In the genomic region with DNA sequence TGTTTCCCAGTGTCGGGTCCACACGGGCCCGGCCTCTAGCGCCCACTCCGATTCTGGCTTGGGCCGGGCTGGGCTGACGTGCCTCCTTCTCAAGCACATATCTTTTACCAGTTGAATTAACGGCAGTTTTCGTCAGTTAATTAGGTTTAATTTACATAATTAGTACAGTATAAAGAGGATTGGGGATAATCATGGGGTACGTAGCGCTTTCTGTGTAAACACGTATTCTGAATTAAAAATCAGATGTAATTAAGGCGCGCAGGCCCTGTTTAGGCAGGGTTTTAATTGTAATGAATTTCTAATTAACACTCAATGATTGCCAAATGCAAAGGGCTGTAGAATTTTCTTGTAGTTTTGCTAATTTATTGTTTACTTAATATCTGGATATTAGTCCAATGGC, we compare ENCODE assay signal across 28 mouse cellular contexts. TPM values are rescaled to one million over a fixed set of nuclear protein-coding genes. Genes with fewer than 3 reads are reported as not detected.
DNase-seq lines count a peak whose midpoint lies in the region; ATAC-seq and TF ChIP-seq lines count a peak whose summit lies in the region.
"Had no signal": no experiment of that assay in that cellular context is flagged by ENCODE, and none has a peak within 500 bp of the region (broad histone marks: within the 10 kb centered on the region; RNA-seq: fewer than 3 reads in every experiment).

No protein-coding gene starts in this region.

- H3K9me3 ChIP-seq in hindbrain, embryonic 13.5 days = no peaks in the 10 kb centered on the region
- H3K9me3 ChIP-seq in hindbrain, embryonic 11.5 days (ENCODE audit: control insufficient read depth, low read length) = no peaks in the 10 kb centered on the region
- peaks cover 3% of the 10 kb centered on the region; the same call in 1 of the 2 replicates for H3K9me3 ChIP-seq in forebrain, embryonic 16.5 days (ENCODE audit: control insufficient read depth, low read length)
- no peaks in the 10 kb centered on the region for H3K9me3 ChIP-seq in hindbrain, postnatal 0 days (ENCODE audit: low read length)
- H3K9me3 ChIP-seq: embryonic facial prominence, embryonic 15.5 days; heart, embryonic 15.5 days; liver, embryonic 12.5 days had no signal

- TF ChIP-seq CTCF in brain, embryonic 14.5 days (IDR thresholded peaks at IDR 0.05; ENCODE audit: borderline replicate concordance, extremely low read depth, insufficient read depth, insufficient read length) = no peak
- TF ChIP-seq CTCF in hindbrain, postnatal 0 days (IDR thresholded peaks at IDR 0.05; ENCODE audit: low read depth) = no peak
- no peak for TF ChIP-seq CTCF in kidney, adult 2 months (conservative IDR thresholded peaks at IDR 0.05; ENCODE audit: insufficient read depth, insufficient read length, low read depth, low read length)

- no peak for TF ChIP-seq POLR2A in brain, embryonic 14.5 days (IDR thresholded peaks at IDR 0.05; ENCODE audit: borderline replicate concordance, extremely low read depth, insufficient read depth, insufficient read length, poor library complexity, severe bottlenecking)
- TF ChIP-seq POLR2A in kidney, adult 2 months (IDR thresholded peaks at IDR 0.05; ENCODE audit: low read depth, low read length) = no peak

- H3K4me1 ChIP-seq in hindbrain, embryonic 13.5 days (replicated peaks) = peaks cover 53% of the 10 kb centered on the region
- H3K4me1 ChIP-seq in hindbrain, embryonic 11.5 days (replicated peaks; ENCODE audit: control insufficient read depth, insufficient read depth, low read length) = peaks cover 10% of the 10 kb centered on the region; the same call in 1 of the 2 replicates
- peaks cover 30% of the 10 kb centered on the region for H3K4me1 ChIP-seq in forebrain, embryonic 16.5 days (replicated peaks; ENCODE audit: control insufficient read depth, insufficient read depth, low read length)
- H3K4me1 ChIP-seq in hindbrain, postnatal 0 days (ENCODE audit: insufficient read depth, low read length) = no peaks in the 10 kb centered on the region
- no peaks in the 10 kb centered on the region for H3K4me1 ChIP-seq in kidney, adult 2 months (ENCODE audit: control insufficient read depth, insufficient read depth, low read length)

- DNase-seq in hindbrain, embryonic 11.5 days (ENCODE audit: low spot score) = no peak
- peak; percentile 77 for DNase-seq in brain, embryonic 14.5 days (ENCODE audit: low read depth)
- DNase-seq in hindbrain, postnatal 0 days (ENCODE audit: low spot score) = peak; percentile 15
- DNase-seq in cerebellum, adult 9-11 months = no peak
- no peak for DNase-seq in layer of hippocampus, postnatal 36 days
- DNase-seq in kidney, adult 2 months = no peak
- DNase-seq: adrenal gland, postnatal 25 days; cerebellum, adult 2 months; cerebellum, postnatal 25 days; gastrocnemius, postnatal 25 days; heart, adult 11 months; kidney, adult 18-20 months; kidney, postnatal 36 days; left cerebral cortex, postnatal 4 days; liver, postnatal 0 days; thymus, postnatal 4 days had no signal

- peak overlapping the region; percentile 51 for H3K4me3 ChIP-seq in hindbrain, embryonic 13.5 days
- H3K4me3 ChIP-seq in hindbrain, embryonic 11.5 days (ENCODE audit: low read depth, low read length) = no peak overlapping the region
- H3K4me3 ChIP-seq in forebrain, embryonic 16.5 days (replicated peaks; ENCODE audit: low read length) = no peak overlapping the region
- no peak overlapping the region for H3K4me3 ChIP-seq in hindbrain, postnatal 0 days (ENCODE audit: low read length)
- H3K4me3 ChIP-seq in kidney, adult 2 months (ENCODE audit: insufficient read depth, low read depth, low read length) = no peak overlapping the region
- H3K4me3 ChIP-seq: embryonic facial prominence, embryonic 15.5 days; liver, embryonic 12.5 days had no signal

- peaks cover 91% of the 10 kb centered on the region for H3K27me3 ChIP-seq in hindbrain, embryonic 13.5 days
- peaks cover 65% of the 10 kb centered on the region for H3K27me3 ChIP-seq in hindbrain, embryonic 11.5 days (ENCODE audit: control insufficient read depth, insufficient read depth, low read length)
- peaks cover 81% of the 10 kb centered on the region for H3K27me3 ChIP-seq in forebrain, embryonic 16.5 days (replicated peaks; ENCODE audit: control insufficient read depth, insufficient read depth, low read length)
- H3K27me3 ChIP-seq in hindbrain, postnatal 0 days (ENCODE audit: insufficient read depth, low read length) = peaks cover 55% of the 10 kb centered on the region
- H3K27me3 ChIP-seq in kidney, adult 2 months (replicated peaks; ENCODE audit: control insufficient read depth, insufficient read depth, low read length) = peaks cover 5% of the 10 kb centered on the region

- WGBS in hindbrain, embryonic 13.5 days = 16% methylated on average over 14 of the region's 14 CpGs
- 24% methylated on average over 14 of the region's 14 CpGs for WGBS in hindbrain, embryonic 11.5 days
- 6% methylated on average over 14 of the region's 14 CpGs for WGBS in forebrain, embryonic 16.5 days
- 20% methylated on average over 14 of the region's 14 CpGs for WGBS in hindbrain, postnatal 0 days
- 25% methylated on average over 14 of the region's 14 CpGs for WGBS in kidney, adult 2 months

- H3K27ac ChIP-seq in hindbrain, embryonic 13.5 days = peak overlapping the region; percentile 92
- H3K27ac ChIP-seq in hindbrain, embryonic 11.5 days (ENCODE audit: low read depth, low read length) = no peak overlapping the region
- no peak overlapping the region for H3K27ac ChIP-seq in forebrain, embryonic 16.5 days (ENCODE audit: low read length)
- no peak overlapping the region for H3K27ac ChIP-seq in hindbrain, postnatal 0 days
- H3K27ac ChIP-seq in kidney, adult 2 months (ENCODE audit: insufficient read depth, low read depth, low read length) = no peak overlapping the region
- H3K27ac ChIP-seq: embryonic facial prominence, embryonic 10.5 days; embryonic facial prominence, embryonic 15.5 days; heart, embryonic 10.5 days; heart, embryonic 15.5 days; liver, embryonic 12.5 days; macrophage had no signal

- H3K4me2 ChIP-seq in hindbrain, embryonic 13.5 days = peak overlapping the region; percentile 67
- no peak overlapping the region for H3K4me2 ChIP-seq in hindbrain, embryonic 11.5 days (replicated peaks; ENCODE audit: low read depth, low read length)
- H3K4me2 ChIP-seq in forebrain, embryonic 16.5 days (ENCODE audit: low read length) = 0 out of 2 replicates have a peak overlapping the region, but pooled peaks have one; percentile 21
- peak overlapping the region; percentile 61; the same call in 1 of the 2 replicates for H3K4me2 ChIP-seq in hindbrain, postnatal 0 days (ENCODE audit: low read depth, low read length)
- H3K4me2 ChIP-seq: embryonic facial prominence, embryonic 15.5 days; liver, embryonic 12.5 days had no signal

- H3K36me3 ChIP-seq in hindbrain, embryonic 13.5 days = no peaks in the 10 kb centered on the region
- H3K36me3 ChIP-seq in hindbrain, embryonic 11.5 days (ENCODE audit: control insufficient read depth, insufficient read depth, low read length) = no peaks in the 10 kb centered on the region
- no peaks in the 10 kb centered on the region for H3K36me3 ChIP-seq in forebrain, embryonic 16.5 days (ENCODE audit: control insufficient read depth, insufficient read depth)
- H3K36me3 ChIP-seq in hindbrain, postnatal 0 days (ENCODE audit: insufficient read depth, low read length) = no peaks in the 10 kb centered on the region
- no peaks in the 10 kb centered on the region for H3K36me3 ChIP-seq in kidney, adult 2 months (ENCODE audit: control insufficient read depth, insufficient read depth, low read length)
- H3K36me3 ChIP-seq: embryonic facial prominence, embryonic 10.5 days; embryonic facial prominence, embryonic 15.5 days; heart, embryonic 10.5 days; heart, embryonic 15.5 days; liver, embryonic 12.5 days had no signal

- 0 out of 2 replicates have a peak overlapping the region, but pooled peaks have one; percentile 46 for H3K9ac ChIP-seq in hindbrain, embryonic 13.5 days
- no peak overlapping the region for H3K9ac ChIP-seq in hindbrain, embryonic 11.5 days (ENCODE audit: low read depth, low read length)
- no peak overlapping the region for H3K9ac ChIP-seq in forebrain, embryonic 16.5 days (replicated peaks; ENCODE audit: low read depth, low read length)
- H3K9ac ChIP-seq in hindbrain, postnatal 0 days (replicated peaks; ENCODE audit: low read length) = no peak overlapping the region
- H3K9ac ChIP-seq: embryonic facial prominence, embryonic 15.5 days; heart, embryonic 15.5 days; liver, embryonic 12.5 days; liver, postnatal 0 days had no signal

- no peak for ATAC-seq in hindbrain, embryonic 13.5 days (ENCODE audit: low FRiP score)
- ATAC-seq in hindbrain, embryonic 11.5 days (ENCODE audit: low FRiP score) = no peak
- peak; percentile 57 for ATAC-seq in forebrain, embryonic 16.5 days
- no peak for ATAC-seq in hindbrain, postnatal 0 days
- ATAC-seq: CD4-positive, CD25-positive, alpha-beta regulatory T cell, adult 4 months; liver, embryonic 12.5 days; liver, postnatal 0 days; lung, postnatal 0 days had no signal

RNA-seq across cellular contexts. Expression of gene Skor1, which starts 3.2 kb away (rescaled TPM):
- polyA plus RNA-seq in hindbrain, embryonic 13.5 days (2015; fragmentation: Nextera tagmentation; extraction: Ambion mirVana) = 18.5 and 25.5 TPM in 2 replicates
- polyA plus RNA-seq in hindbrain, embryonic 11.5 days (2014; fragmentation: Nextera tagmentation; extraction: Ambion mirVana) = 6.6 and 7.4 TPM in 2 replicates
- polyA plus RNA-seq in brain, embryonic 14.5 days (2012; rRNA removed) = 3.7 and 16.7 TPM in 2 replicates
- polyA plus RNA-seq in forebrain, embryonic 16.5 days (2015; fragmentation: Nextera tagmentation; extraction: Ambion mirVana) = 0.24 and 0.32 TPM in 2 replicates
- total RNA-seq in hindbrain, postnatal 0 days (2014; rRNA removed) = 36.3 and 38.5 TPM in 2 replicates
- polyA plus RNA-seq in hindbrain, postnatal 0 days (2015; fragmentation: Nextera tagmentation; extraction: Ambion mirVana) = 9.2 TPM in 2 replicates
- total RNA-seq in layer of hippocampus, postnatal 36 days (2021) = under 1 TPM; 0.10 to 0.15 TPM
- polyA plus RNA-seq in kidney, adult 2 months (2012; rRNA removed) = 0.02 and 0.03 TPM in 2 replicates
- total RNA-seq: heart, postnatal 25 days had no signal
- polyA plus RNA-seq: CD4-positive, CD25-positive, alpha-beta regulatory T cell, adult 4 months; embryonic facial prominence, embryonic 15.5 days; heart, embryonic 15.5 days; kidney, embryonic 16.5 days; liver, embryonic 12.5 days; liver, postnatal 0 days had no signal

Comparison
In these comparisons a context has a peak if more than half of its experiments do, and no peak if none do; other contexts are left out.
1. DNase-seq: peak in brain, embryonic 14.5 days (single experiment) and hindbrain, postnatal 0 days (single experiment); none in hindbrain, embryonic 11.5 days (single experiment), cerebellum, adult 9-11 months (single experiment), layer of hippocampus, postnatal 36 days (0 of 2) and kidney, adult 2 months (single experiment).